8 mouse cellular contexts compared by ENCODE assay signal in the genomic region with DNA sequence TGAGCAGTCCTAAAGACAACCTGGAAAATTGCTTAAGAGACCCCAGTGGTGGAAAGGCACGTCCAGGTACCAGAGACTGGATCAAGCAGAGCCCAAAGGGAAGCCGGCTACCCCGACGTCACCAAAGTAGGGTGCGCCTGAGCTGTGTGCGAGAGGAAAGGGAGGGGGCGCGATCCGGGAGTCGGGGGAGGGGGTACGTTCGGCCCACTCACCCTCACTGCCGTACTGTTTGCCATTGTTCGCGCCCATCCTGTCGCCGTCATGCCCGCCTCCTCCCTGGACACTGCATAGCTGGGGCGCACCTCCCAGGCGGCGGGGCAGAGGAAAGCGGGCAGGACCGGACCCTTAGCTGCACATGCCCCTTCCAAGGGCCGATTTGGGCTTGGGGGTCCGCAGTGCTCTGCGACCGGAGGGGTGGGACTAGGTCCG. TPM values are rescaled to one million over a fixed set of nuclear protein-coding genes. Genes with fewer than 3 reads are reported as not detected.
DNase-seq lines count a peak whose midpoint lies in the region; ATAC-seq lines count a peak whose summit lies in the region.

No protein-coding gene starts in this region.

- peak overlapping the region; percentile 81 for H3K4me2 ChIP-seq in hindbrain, embryonic 15.5 days
- peak overlapping the region; percentile 72 for H3K4me2 ChIP-seq in limb, embryonic 13.5 days (replicated peaks)
- H3K4me2 ChIP-seq in midbrain, embryonic 14.5 days (ENCODE audit: low read length): peak overlapping the region; percentile 92

- peaks cover 22% of the 10 kb centered on the region for H3K4me1 ChIP-seq in hindbrain, embryonic 15.5 days (replicated peaks)
- H3K4me1 ChIP-seq in limb, embryonic 13.5 days: peaks cover 24% of the 10 kb centered on the region
- H3K4me1 ChIP-seq in midbrain, embryonic 14.5 days (ENCODE audit: control insufficient read depth, insufficient read depth, low read length): peaks cover 8% of the 10 kb centered on the region; the same call in 1 of the 2 replicates

- no peaks in the 10 kb centered on the region for H3K36me3 ChIP-seq in hindbrain, embryonic 15.5 days
- no peaks in the 10 kb centered on the region for H3K36me3 ChIP-seq in limb, embryonic 13.5 days
- no peaks in the 10 kb centered on the region for H3K36me3 ChIP-seq in midbrain, embryonic 14.5 days (ENCODE audit: control insufficient read depth, insufficient read depth, low read length)

- no peaks in the 10 kb centered on the region for H3K9me3 ChIP-seq in hindbrain, embryonic 15.5 days
- H3K9me3 ChIP-seq in limb, embryonic 13.5 days: no peaks in the 10 kb centered on the region
- no peaks in the 10 kb centered on the region for H3K9me3 ChIP-seq in midbrain, embryonic 14.5 days (ENCODE audit: control insufficient read depth, low read length)

- peak; percentile 52 for DNase-seq in embryo, embryonic 10 days (ENCODE audit: low spot score)
- no peak for DNase-seq in embryo, embryonic 9.5 days (ENCODE audit: extremely low spot score)
- DNase-seq in adrenal gland, postnatal 10 days: peak; percentile 62
- DNase-seq in gastrocnemius, postnatal 14 days: peak; percentile 45
- DNase-seq in midbrain, embryonic 14.5 days: peak; percentile 61
- DNase-seq in adipocyte (ENCODE audit: low spot score): no peak

- peak overlapping the region; percentile 72 for H3K9ac ChIP-seq in hindbrain, embryonic 15.5 days
- H3K9ac ChIP-seq in limb, embryonic 13.5 days: peak overlapping the region; percentile 89
- H3K9ac ChIP-seq in midbrain, embryonic 14.5 days (replicated peaks; ENCODE audit: low read length): peak overlapping the region; percentile 79

- ATAC-seq in hindbrain, embryonic 15.5 days (ENCODE audit: low FRiP score, low read depth): peak; percentile 86; the same call in 1 of the 2 replicates
- ATAC-seq in limb, embryonic 13.5 days (ENCODE audit: low FRiP score, low read depth): peak; percentile 71
- peak; percentile 77 for ATAC-seq in midbrain, embryonic 14.5 days (ENCODE audit: low FRiP score, low TSS enrichment)

- intact Hi-C loops in gastrocnemius, postnatal 14 days (cut with DNase I; ENCODE audit: low total_unique reads): loop anchor here (10.0 kb wide), 1 partner anchor 270 kb away; no protein-coding TSS in a partner anchor

- 0% methylated on average over 21 of the region's 28 CpGs for WGBS in hindbrain, embryonic 15.5 days
- WGBS in limb, embryonic 13.5 days: 0% methylated on average over 24 of the region's 28 CpGs
- WGBS in midbrain, embryonic 14.5 days: under 1% methylated on average over 27 of the region's 28 CpGs

- no peaks in the 10 kb centered on the region for H3K27me3 ChIP-seq in hindbrain, embryonic 15.5 days
- H3K27me3 ChIP-seq in limb, embryonic 13.5 days: no peaks in the 10 kb centered on the region
- no peaks in the 10 kb centered on the region for H3K27me3 ChIP-seq in midbrain, embryonic 14.5 days (ENCODE audit: control insufficient read depth, insufficient read depth, low read length)

- H3K27ac ChIP-seq in hindbrain, embryonic 15.5 days (replicated peaks): peak overlapping the region; percentile 87
- peak overlapping the region; percentile 96 for H3K27ac ChIP-seq in limb, embryonic 13.5 days
- H3K27ac ChIP-seq in midbrain, embryonic 14.5 days (replicated peaks; ENCODE audit: low read depth, low read length): peak overlapping the region; percentile 76

- peak overlapping the region; percentile 90 for H3K4me3 ChIP-seq in hindbrain, embryonic 15.5 days
- peak overlapping the region; percentile 83 for H3K4me3 ChIP-seq in limb, embryonic 13.5 days
- peak overlapping the region; percentile 80 for H3K4me3 ChIP-seq in midbrain, embryonic 14.5 days (replicated peaks; ENCODE audit: low read depth, low read length)

RNA-seq across cellular contexts. Expression of a gene that starts 0.6 kb away (rescaled TPM):
- 10 to 100 TPM in 1 of 2 experiments, 1 to 10 TPM in 1; 9.2 to 14.1 TPM for total RNA-seq in adrenal gland, postnatal 10 days (2021)
- total RNA-seq in gastrocnemius, postnatal 14 days (2021): 1 to 10 TPM; 2.5 to 3.5 TPM
- polyA plus RNA-seq in hindbrain, embryonic 15.5 days (2015; fragmentation: Nextera tagmentation; extraction: Ambion mirVana): 12.2 and 14.3 TPM in 2 replicates
- polyA plus RNA-seq in limb, embryonic 13.5 days (2015; fragmentation: Nextera tagmentation; extraction: Ambion mirVana): 20.7 and 22.2 TPM in 2 replicates
- 7.9 and 12.2 TPM in 2 replicates for polyA plus RNA-seq in midbrain, embryonic 14.5 days (2014; fragmentation: Nextera tagmentation; extraction: Ambion mirVana)

Comparison
In these comparisons a context has a peak if more than half of its experiments do, and no peak if none do; other contexts are left out.
1. DNase-seq: peak in embryo, embryonic 10 days (single experiment), adrenal gland, postnatal 10 days (single experiment), gastrocnemius, postnatal 14 days (single experiment) and midbrain, embryonic 14.5 days (single experiment); none in embryo, embryonic 9.5 days (single experiment) and adipocyte (single experiment).
2. Peak in every context shown above with its lines, with median percentiles within 50 percentile points of each other: ATAC-seq, H3K27ac ChIP-seq, H3K4me2 ChIP-seq, H3K4me3 ChIP-seq and H3K9ac ChIP-seq.